Mouse (Mus musculus) cerebellum, adult 2 months (tissue): ENCODE results near the gene Fgfr2.

Source experiments
- CTCF ChIP-seq: fragments of 200-500 bp; IDR thresholded peaks from 2 replicates; pipeline ENCODE4 v1.5.1; 2011; ENCODE audit warnings: low read depth, mild to moderate bottlenecking, control low read depth, low read length, moderate library complexity, borderline replicate concordance; ENCODE audit not compliant: insufficient read depth
- POLR2A ChIP-seq: fragments of 200-500 bp; IDR thresholded peaks from 2 replicates; pipeline ENCODE4 v1.6.1; 2011; ENCODE audit warnings: low read length, control low read depth, borderline replicate concordance; ENCODE audit not compliant: insufficient read depth

DNA sequence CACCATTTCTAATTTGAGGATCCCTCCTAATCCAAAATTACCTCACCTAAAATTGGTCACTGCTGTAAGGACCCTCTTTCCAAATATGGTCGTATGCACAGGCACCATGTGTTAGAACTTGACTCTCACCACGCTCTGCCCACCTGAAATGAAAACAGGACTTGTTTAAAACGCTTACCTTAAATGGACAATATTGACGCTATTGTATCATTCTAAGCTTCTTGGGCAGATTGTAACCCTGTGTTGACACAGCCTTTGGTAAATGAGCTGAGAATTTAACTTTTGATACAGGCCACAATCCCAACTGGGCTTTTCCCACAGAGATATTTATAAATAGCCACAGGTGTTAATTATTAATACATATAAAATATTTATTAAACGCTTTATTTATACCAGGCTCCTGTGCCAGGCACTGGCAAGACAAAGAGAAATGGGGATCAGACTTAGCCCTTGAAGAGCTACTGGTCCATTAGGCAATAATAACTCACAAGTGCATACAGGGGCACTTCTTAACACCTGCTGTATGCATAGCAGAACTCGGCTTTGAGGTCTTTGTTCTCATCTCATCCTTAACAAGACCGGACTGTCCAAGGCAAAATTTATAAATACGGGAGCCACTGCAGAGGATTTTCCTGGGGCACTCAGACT, 16.7 kb upstream of the Fgfr2 start:
- no peak for TF ChIP-seq CTCF
- no peak for TF ChIP-seq POLR2A
